Mouse (Mus musculus) layer of hippocampus, adult 2 months (tissue): ENCODE data around the gene Ppef2. TPM values are rescaled to one million over a fixed set of nuclear protein-coding genes. Genes with fewer than 3 reads are reported as not detected.

Experiments used
- DNase-seq, 2 experiments: peaks; one replicate each; pipeline ENCODE4 v3.0.0; 2022; ENCODE audit warnings: low spot score in 2 of 2
- H3K27ac ChIP-seq: fragments of 200-600 bp; 2 replicates; pipeline ENCODE4 v1.8.1; 2022
- H3K4me3 ChIP-seq: fragments of 200-600 bp; 2 replicates; pipeline ENCODE4 v1.8.1; 2022; ENCODE audit warnings: mild to moderate bottlenecking
- CTCF ChIP-seq: fragments of 200-600 bp; conservative IDR thresholded peaks from 2 replicates; pipeline ENCODE4 v1.8.1; 2022; ENCODE audit warnings: antibody characterized with exemption, mild to moderate bottlenecking, moderate library complexity
- total RNA-seq, 2 experiments: library from RNA; stranded (reverse); gene quantifications; 2 replicates each; pipeline ENCODE4 v1.2.3; 2021

The Ppef2 gene
- total RNA-seq, 2 experiments from 2014 or later: 1.0 to 1.1 TPM

DNA sequence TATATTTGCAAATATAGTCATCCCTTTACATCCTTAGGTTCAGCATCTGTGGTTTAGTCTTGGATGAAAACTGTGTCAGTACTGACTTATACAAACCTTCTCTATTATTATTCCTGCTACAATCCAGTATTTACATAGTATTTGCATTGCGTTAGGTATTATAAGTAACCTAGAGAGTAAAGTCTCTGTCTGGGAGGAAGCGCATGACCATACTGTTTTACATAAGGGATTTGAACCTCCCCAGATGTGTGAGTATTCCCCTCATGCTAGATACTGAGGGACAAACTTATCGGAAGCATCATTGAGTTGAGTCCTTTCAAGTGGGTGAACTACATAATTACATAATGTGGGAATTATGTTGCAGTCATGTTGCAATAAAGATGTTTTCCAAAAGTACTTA, 26.6 kb downstream of the Ppef2 start:
- no peak for DNase-seq
- Histone ChIP-seq H3K4me3 (no peak overlapping the region), H3K27ac (no peak overlapping the region)
- no peak for TF ChIP-seq CTCF

DNA sequence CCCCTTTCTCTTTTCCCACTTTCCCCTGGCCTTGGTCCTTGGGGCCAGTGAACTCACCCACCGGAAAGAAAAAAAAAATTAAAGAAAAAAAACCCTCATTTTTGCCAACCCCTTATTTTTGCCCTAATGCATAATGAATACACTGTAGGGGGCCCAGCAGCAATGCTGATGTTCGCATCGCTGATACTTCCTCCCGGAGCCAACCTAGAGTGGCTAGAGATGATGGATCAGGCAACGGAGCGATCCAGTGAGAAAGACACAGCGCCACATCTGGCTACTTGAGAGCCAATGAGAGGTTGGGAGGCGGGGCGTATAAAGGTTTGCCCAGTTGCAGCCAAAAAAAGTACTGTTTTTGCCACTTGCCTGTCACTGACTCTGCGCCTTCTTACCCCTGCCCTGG, 27.3 kb downstream of the Ppef2 start:
- H3K27ac ChIP-seq: no peak overlapping the region
- no peak overlapping the region for H3K4me3 ChIP-seq
- no peak for DNase-seq
- no peak for TF ChIP-seq CTCF

- no peak for DNase-seq
- Histone ChIP-seq H3K4me3 (no peak overlapping the region), H3K27ac (no peak overlapping the region)
- TF ChIP-seq CTCF: no peak
Observed at GRCm38 (mm10) chr5:92227782-92228181, 28.3 kb downstream of the Ppef2 start.

- no peak for TF ChIP-seq CTCF
- no peak for DNase-seq
- Histone ChIP-seq H3K4me3 (no peak overlapping the region), H3K27ac (no peak overlapping the region)
Observed at GRCm38 (mm10) chr5:92220287-92220902, 35.7 kb downstream of the Ppef2 start.

GRCm38 (mm10) chr5:92219826-92220225, 36.3 kb downstream of the Ppef2 start:
- no peak for DNase-seq
- H3K4me3 ChIP-seq: no peak overlapping the region
- no peak for TF ChIP-seq CTCF
- no peak overlapping the region for H3K27ac ChIP-seq

DNA sequence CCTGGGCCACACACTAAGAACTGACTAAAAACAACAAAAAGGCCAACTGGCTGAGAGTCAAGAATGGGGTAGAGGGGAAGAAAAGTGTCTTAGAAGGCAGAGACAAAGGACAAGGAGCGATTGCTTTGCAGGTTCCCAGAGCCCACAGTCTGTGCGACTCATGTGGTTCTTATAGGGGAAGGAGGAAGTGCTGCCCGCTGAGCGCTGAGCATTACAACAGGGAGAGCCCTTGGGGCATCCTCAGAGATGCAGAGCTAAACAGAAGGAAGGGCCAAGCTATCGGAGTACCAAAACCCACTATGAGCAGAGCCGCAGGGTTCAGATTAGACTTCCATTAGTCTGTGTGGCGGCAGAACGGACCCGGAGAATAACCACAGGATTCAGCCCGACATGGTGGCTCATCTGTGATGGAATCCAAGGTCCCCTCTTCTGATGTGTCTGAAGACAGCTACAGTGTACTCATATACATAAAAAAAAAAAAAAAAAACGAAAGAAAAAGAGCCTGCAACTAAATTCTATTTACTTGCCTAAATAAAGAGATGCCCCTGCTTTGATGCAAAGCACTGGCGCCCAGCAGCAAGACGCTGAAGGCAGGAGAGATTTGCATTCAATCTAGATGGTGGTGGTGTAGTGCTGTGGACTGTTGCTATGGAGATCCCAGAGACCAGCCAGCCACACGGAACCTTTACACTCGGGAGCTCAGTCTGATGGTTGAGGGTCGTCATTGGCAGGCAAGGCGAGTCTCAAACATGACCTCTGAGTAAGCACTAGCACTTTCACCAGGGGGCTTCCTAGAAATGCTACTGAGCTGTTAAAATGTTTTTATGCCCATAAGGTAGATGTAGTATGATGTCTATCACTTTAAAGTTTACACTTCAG, 36.9 kb downstream of the Ppef2 start:
- TF ChIP-seq CTCF: no peak
- no peak overlapping the region for H3K4me3 ChIP-seq
- DNase-seq: no peak
- H3K27ac ChIP-seq: no peak overlapping the region

GRCm38 (mm10) chr5:92215308-92215707, 40.8 kb downstream of the Ppef2 start, which contains the start of gene U90926:
U90926 (minus strand) TSS chr5:92215408.
- H3K4me3 ChIP-seq: no peak within 1 kb of the TSS
- DNase-seq: no peak
- TF ChIP-seq CTCF: no peak
- H3K27ac ChIP-seq: no peak within 1 kb of the TSS

DNA sequence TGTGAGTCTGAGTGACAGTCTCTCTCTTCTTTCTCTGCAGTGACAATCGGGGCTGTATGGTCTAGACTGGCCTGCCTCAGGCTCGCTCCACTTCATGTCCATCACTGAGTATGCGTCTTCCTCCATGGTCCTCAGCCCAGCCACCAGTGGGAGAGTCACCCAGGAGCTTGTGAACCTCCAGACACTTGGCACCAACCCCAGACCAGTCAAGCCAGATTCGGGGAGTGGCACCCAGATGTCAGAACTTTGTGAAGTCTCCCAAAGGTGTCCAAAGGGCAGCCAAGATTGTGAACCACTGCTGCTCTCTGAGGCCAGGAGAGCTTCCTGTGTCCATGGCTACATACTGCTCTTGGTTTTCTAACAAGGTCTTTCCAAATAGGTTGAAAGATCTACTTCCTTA, 43.8 kb downstream of the Ppef2 start:
- Histone ChIP-seq H3K27ac (no peak overlapping the region), H3K4me3 (no peak overlapping the region)
- no peak for DNase-seq
- TF ChIP-seq CTCF: no peak

- TF ChIP-seq CTCF: no peak
- no peak for DNase-seq
- H3K27ac ChIP-seq: no peak overlapping the region
- H3K4me3 ChIP-seq: no peak overlapping the region
Observed at GRCm38 (mm10) chr5:92210205-92210604, 45.9 kb downstream of the Ppef2 start.

DNA sequence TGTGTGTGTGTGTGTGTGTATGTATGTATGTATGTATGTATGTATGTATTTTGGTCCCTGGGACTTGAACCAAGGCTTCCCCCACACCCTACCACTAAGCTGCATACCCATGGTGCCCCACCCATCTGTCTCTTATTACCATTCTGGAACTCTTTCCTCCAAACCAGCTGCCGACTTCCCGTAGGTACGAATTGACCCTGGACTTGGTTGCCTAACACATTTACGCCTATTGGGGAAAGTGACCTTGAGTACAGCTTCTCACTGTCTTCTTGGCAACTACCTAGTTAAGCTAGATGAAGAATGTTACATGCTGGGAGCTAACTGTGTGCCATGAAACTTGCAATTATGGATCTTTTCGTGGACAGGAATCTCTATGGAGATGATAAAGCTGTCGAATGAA, 50.0 kb downstream of the Ppef2 start:
- Histone ChIP-seq H3K4me3 (no peak overlapping the region), H3K27ac (no peak overlapping the region)
- no peak for TF ChIP-seq CTCF
- DNase-seq: no peak

- Histone ChIP-seq H3K4me3 (no peak overlapping the region), H3K27ac (0 out of 2 replicates have a peak overlapping the region, but pooled peaks have one; percentile 5)
- no peak for DNase-seq
- no peak for TF ChIP-seq CTCF
Observed at GRCm38 (mm10) chr5:92205706-92206105, 50.4 kb downstream of the Ppef2 start.

DNA sequence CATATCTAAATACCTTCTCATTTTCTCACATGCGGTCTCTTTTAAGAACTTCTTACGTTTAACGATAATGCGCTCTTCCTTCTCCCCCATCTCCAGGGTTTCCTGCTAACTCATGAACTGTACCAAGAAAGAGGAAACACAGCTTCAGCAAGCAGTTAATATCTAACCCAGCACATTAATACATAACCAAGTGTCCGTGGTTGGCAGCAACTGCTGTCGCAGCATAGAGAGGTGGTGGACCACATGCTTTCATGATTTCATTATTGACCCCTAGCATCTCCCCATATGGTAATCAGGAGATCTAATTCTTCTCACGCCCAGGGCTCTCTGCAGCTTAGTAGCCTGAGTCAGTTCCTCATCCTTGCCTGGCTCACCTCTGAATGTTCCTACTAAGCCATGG, 50.9 kb downstream of the Ppef2 start:
- Histone ChIP-seq H3K4me3 (no peak overlapping the region), H3K27ac (0 out of 2 replicates have a peak overlapping the region, but pooled peaks have one; percentile 5)
- no peak for DNase-seq
- TF ChIP-seq CTCF: no peak

GRCm38 (mm10) chr5:92204162-92205036, 51.7 kb downstream of the Ppef2 start:
- no peak overlapping the region for H3K4me3 ChIP-seq
- no peak for TF ChIP-seq CTCF
- H3K27ac ChIP-seq: no peak overlapping the region
- no peak for DNase-seq
